Mouse (Mus musculus) ES-E14 (cell line): Measurements from ENCODE around the gene Soat2. TPM values are rescaled to one million over a fixed set of nuclear protein-coding genes. Genes with fewer than 3 reads are reported as not detected.
"Not testable (repeated sequence)": the region's sequence is repeated elsewhere in the genome, so short reads cannot be mapped to it uniquely, and the experiment has no call there.

Source experiments
- DNase-seq: peaks from one replicate; pipeline ENCODE4 v3.0.0-alpha.2; 2013; ENCODE audit warnings: low read depth, low spot score
- H3K27ac ChIP-seq: 2 replicates; pipeline ENCODE4 v1.5.1; 2012; ENCODE audit warnings: low read depth, mild to moderate bottlenecking, low read length, moderate library complexity, mixed read lengths; ENCODE audit not compliant: poor library complexity, insufficient read depth, severe bottlenecking
- H3K36me3 ChIP-seq: 2 replicates; pipeline ENCODE4 v1.6.1; 2012; ENCODE audit warnings: mild to moderate bottlenecking, low read length, moderate library complexity, mixed read lengths; ENCODE audit not compliant: control insufficient read depth, poor library complexity, insufficient read depth, severe bottlenecking
- H3K4me1 ChIP-seq, 2 experiments: fragments of 150-350 bp in 1 of 2; sonication (generic) in 1 of 2; 2 replicates each; pipeline ENCODE4 v1.6.1; 2012; ENCODE audit warnings: low read length in 2 of 2, mild to moderate bottlenecking in 1 of 2, mixed read lengths in 1 of 2; ENCODE audit not compliant: control insufficient read depth in 2 of 2, insufficient read depth in 2 of 2, poor library complexity in 1 of 2
- H3K4me3 ChIP-seq, 2 experiments: fragments of 150-350 bp in 1 of 2; sonication (generic) in 1 of 2; 2 replicates each; pipeline ENCODE4 v1.5.1; 2012; ENCODE audit warnings: low read length in 2 of 2, low read depth in 1 of 2, mild to moderate bottlenecking in 1 of 2, mixed read lengths in 1 of 2; ENCODE audit not compliant: insufficient read depth in 1 of 2, poor library complexity in 1 of 2, severe bottlenecking in 1 of 2
- H3K9ac ChIP-seq: 2 replicates; pipeline ENCODE4 v1.6.1; 2012; ENCODE audit warnings: low read depth, mild to moderate bottlenecking, low read length, mixed read lengths; ENCODE audit not compliant: poor library complexity, insufficient read depth, severe bottlenecking
- H3K9me3 ChIP-seq: fragments of 150-350 bp; sonication (generic); 2 replicates; pipeline ENCODE4 v1.6.1; 2012; ENCODE audit warnings: low read depth, mild to moderate bottlenecking, low read length; ENCODE audit not compliant: control insufficient read depth, insufficient read depth
- CHD2 ChIP-seq: IDR thresholded peaks from 2 replicates; pipeline ENCODE4 v1.6.1; 2014; ENCODE audit warnings: mild to moderate bottlenecking, low read depth, low read length, inconsistent platforms
- HCFC1 ChIP-seq: IDR thresholded peaks from 2 replicates; pipeline ENCODE4 v1.6.1; 2012; ENCODE audit warnings: low read length, inconsistent platforms, borderline replicate concordance; ENCODE audit not compliant: insufficient read depth
- MAFK ChIP-seq: IDR thresholded peaks from 2 replicates; pipeline ENCODE4 v1.6.1; 2014; ENCODE audit warnings: mild to moderate bottlenecking, low read depth, low read length, inconsistent platforms; ENCODE audit not compliant: insufficient read depth
- ZC3H11A ChIP-seq: IDR thresholded peaks from 2 replicates; pipeline ENCODE4 v1.6.1; 2012; ENCODE audit warnings: low read depth, mild to moderate bottlenecking, inconsistent platforms, low read length, borderline replicate concordance
- ZNF384 ChIP-seq: IDR thresholded peaks from 2 replicates; pipeline ENCODE4 v1.6.1; 2012; ENCODE audit warnings: low read depth, low read length, inconsistent platforms
- in situ Hi-C, 2 experiments: fragments of 600-800 bp; cut with MboI; formaldehyde crosslinking; loops; one replicate each; pipeline ENCODE4 v1.15.1; 2025; ENCODE audit warnings: low sequenced_read_pairs in 2 of 2, inconsistent platforms in 1 of 2; ENCODE audit not compliant: unreplicated experiment in 2 of 2
- total RNA-seq: library from RNA; depleted of rRNA; stranded (reverse); fragments of 300-350 nt; gene quantifications from 2 replicates; pipeline ENCODE4 v1.2.3, GENCODE M21; 2012

The Soat2 gene
- total RNA-seq, 1 experiment = 5.3 TPM

- Histone ChIP-seq H3K4me3 (no peak overlapping the region), H3K27ac (no peak overlapping the region), H3K36me3 (no peaks in the 10 kb centered on the region), H3K4me1 (peaks cover 0 to 8% of the 10 kb centered on the region in 2 experiments; a peak in 1 of 4 replicates), H3K9me3 (no peaks in the 10 kb centered on the region), H3K9ac (no peak overlapping the region)
- DNase-seq = no peak
- TF ChIP-seq ZC3H11A = no peak
- TF ChIP-seq ZNF384 = no peak
- TF ChIP-seq CHD2 = no peak
- no peak for TF ChIP-seq MAFK
- TF ChIP-seq HCFC1 = no peak
- in situ Hi-C loops = no loop called here
Measured at GRCm38 (mm10) chr15:102147674-102148402, 2.5 kb upstream of the Soat2 start.

- no peak for DNase-seq
- Histone ChIP-seq H3K4me1 (peaks cover 0 to 6% of the 10 kb centered on the region in 2 experiments; a peak in 1 of 4 replicates), H3K9ac (no peak overlapping the region), H3K9me3 (no peaks in the 10 kb centered on the region), H3K36me3 (no peaks in the 10 kb centered on the region), H3K4me3 (no peak overlapping the region), H3K27ac (no peak overlapping the region)
- in situ Hi-C loops = no loop called here
- TF ChIP-seq HCFC1 (no peak), MAFK (no peak), CHD2 (no peak), ZC3H11A (no peak), ZNF384 (no peak)
Measured at GRCm38 (mm10) chr15:102149561-102149960, 765 bp upstream of the Soat2 start.

- no peaks in the 10 kb centered on the region for H3K36me3 ChIP-seq
- TF ChIP-seq CHD2 = no peak
- no peak for TF ChIP-seq HCFC1
- no peak for TF ChIP-seq ZC3H11A
- TF ChIP-seq ZNF384 = 0 out of 2 replicates have a peak, but pooled peaks have one; percentile 44
- no peak for TF ChIP-seq MAFK
- no peaks in the 10 kb centered on the region for H3K9me3 ChIP-seq
- H3K9ac ChIP-seq = no peak overlapping the region
- in situ Hi-C loops = no loop called here
- H3K27ac ChIP-seq = no peak overlapping the region
- H3K4me1 ChIP-seq = peaks cover 2 to 16% of the 10 kb centered on the region in 2 experiments; a peak in 2 of 4 replicates
- no peak overlapping the region for H3K4me3 ChIP-seq
- no peak for DNase-seq
Measured at GRCm38 (mm10) chr15:102152646-102153045, 2.3 kb downstream of the Soat2 start.

- H3K27ac ChIP-seq, H3K9ac ChIP-seq, H3K36me3 ChIP-seq, DNase-seq, H3K4me3 ChIP-seq, in situ Hi-C loops, H3K9me3 ChIP-seq: not testable (repeated sequence)
- peaks cover 2 to 26% of the 10 kb centered on the region in 2 experiments; a peak in 2 of 4 replicates for H3K4me1 ChIP-seq
Measured at GRCm38 (mm10) chr15:102155006-102155405, 4.7 kb downstream of the Soat2 start.

GRCm38 (mm10) chr15:102156836-102157235 is 6.5 kb downstream of the Soat2 start:
- Histone ChIP-seq H3K4me3 (peak overlapping the region in 1 of 2 experiments; percentile 31; a peak in 1 of 4 replicates), H3K9ac (no peak overlapping the region)
- DNase-seq = peak; percentile 28

More at GRCm38 (mm10) chr15:102156836-102157235, 6.5 kb downstream of the Soat2 start:
- no peaks in the 10 kb centered on the region for H3K36me3 ChIP-seq
- peak overlapping the region; percentile 42; the same call in 1 of the 2 replicates for H3K27ac ChIP-seq
- H3K9me3 ChIP-seq = no peaks in the 10 kb centered on the region
- in situ Hi-C loops = no loop called here
- H3K4me1 ChIP-seq = peaks cover 4 to 31% of the 10 kb centered on the region in 2 experiments; a peak in 2 of 4 replicates
- TF ChIP-seq ZNF384 (no peak), ZC3H11A (no peak), CHD2 (no peak), MAFK (no peak), HCFC1 (no peak)
